Mouse (Mus musculus): ENCODE results near the gene Micu1.

DNA sequence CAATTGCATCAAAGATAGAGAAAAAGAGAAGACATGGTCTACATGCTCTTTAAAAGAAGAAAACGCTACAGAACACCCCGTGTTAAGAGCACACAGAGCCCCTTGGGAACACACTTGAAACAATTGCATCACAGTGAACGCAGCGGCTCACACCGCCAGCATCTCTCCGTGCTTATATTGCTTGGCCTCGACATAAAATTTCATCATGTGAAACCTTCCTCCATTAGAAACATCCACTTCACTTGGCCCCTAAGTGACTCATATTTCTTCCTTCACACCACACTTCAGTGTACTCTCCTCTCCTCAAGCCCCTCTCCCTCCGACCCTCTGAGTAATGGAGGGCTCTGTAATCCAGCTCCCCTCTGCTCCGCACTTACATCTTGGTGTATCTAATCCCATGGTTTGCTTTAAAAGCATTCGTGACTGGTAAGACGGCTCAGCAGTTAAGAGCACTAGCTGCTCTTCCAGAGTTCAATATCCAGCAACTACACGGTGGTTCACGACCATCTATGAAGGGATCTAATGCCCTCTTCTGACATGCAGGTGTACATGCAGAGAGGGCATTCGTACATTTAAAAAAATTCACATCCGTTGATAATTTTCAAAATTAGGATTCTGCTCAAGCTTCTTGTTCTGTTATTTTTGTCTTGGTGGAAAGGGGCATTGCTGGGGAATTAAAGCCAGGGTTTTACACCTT, 175.3 kb downstream of the Micu1 start:
- no peak for TF ChIP-seq CTCF (IDR thresholded peaks at IDR 0.05; ENCODE audit: borderline replicate concordance, insufficient read depth, low read depth, low read length)
- no peak for TF ChIP-seq POLR2A (IDR thresholded peaks at IDR 0.05; ENCODE audit: borderline replicate concordance, insufficient read depth, low read length)

Measured in cerebellum, adult 2 months (tissue).